Mouse (Mus musculus): ENCODE results near the gene Mtrf1l. TPM values are rescaled to one million over a fixed set of nuclear protein-coding genes. Genes with fewer than 3 reads are reported as not detected.

The Mtrf1l gene
- total and polyA plus RNA-seq, 2 experiments from 2014 or later: 8.3 to 12.2 TPM

DNA sequence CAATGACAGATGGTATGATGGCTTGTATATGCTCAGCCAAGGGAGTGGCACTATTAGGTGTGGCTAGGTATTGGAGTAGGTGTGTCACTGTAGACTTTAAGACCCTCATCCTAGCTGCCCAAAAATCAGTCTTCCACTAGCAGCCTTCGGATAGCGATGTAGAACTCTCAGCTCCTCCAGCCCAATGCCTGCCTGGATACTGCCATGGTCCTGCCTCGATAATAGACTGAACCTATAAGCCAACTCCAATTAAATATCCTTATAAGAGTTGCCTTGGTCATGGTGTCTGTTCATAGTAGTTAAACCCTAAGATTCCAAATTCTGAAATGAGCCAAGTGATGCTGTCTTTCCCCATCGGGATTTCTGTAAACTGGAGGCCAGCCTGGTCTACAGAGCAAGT, 25.6 kb downstream of the Mtrf1l start:
- Histone ChIP-seq H3K9ac (replicated peaks; ENCODE audit: low read length) (no peak overlapping the region), H3K4me2 (ENCODE audit: low read depth, low read length) (no peak overlapping the region), H3K36me3 (ENCODE audit: insufficient read depth, low read length) (peaks cover 14% of the 10 kb centered on the region), H3K4me1 (ENCODE audit: insufficient read depth, low read length) (0 out of 2 replicates have a peak, but pooled peaks cover 6% of the 10 kb centered on the region), H3K27me3 (ENCODE audit: insufficient read depth, low read length) (no peaks in the 10 kb centered on the region), H3K9me3 (ENCODE audit: low read length) (no peaks in the 10 kb centered on the region), H3K27ac (no peak overlapping the region), H3K4me3 (ENCODE audit: low read length) (no peak overlapping the region)
- no peak for TF ChIP-seq CTCF (IDR thresholded peaks at IDR 0.05; ENCODE audit: low read depth)
- DNase-seq (ENCODE audit: low spot score) (no peak), ATAC-seq (no peak)
- WGBS: 85% methylated on average over 4 of the region's 4 CpGs

DNA sequence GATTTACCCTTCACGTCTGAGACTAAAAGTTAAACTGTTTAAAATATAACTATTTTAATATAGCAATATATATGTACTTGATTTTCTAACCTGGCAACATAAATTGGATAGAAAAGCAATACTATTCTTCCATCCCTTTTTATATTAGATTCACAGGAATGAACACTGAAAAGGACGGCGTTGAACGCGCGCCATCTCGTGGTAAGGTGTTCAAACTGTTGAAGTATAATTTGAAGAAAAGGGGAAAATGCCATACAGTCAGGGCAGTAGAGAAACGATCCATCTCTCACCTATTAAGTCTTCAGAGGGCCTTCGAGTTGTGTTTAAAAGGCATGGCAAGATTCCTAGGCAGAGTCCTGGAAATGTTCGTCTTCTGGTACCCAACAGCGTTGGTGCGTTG, 33.1 kb downstream of the Mtrf1l start:
- peak; percentile 80 for TF ChIP-seq CTCF (IDR thresholded peaks at IDR 0.05; ENCODE audit: low read depth)

DNA sequence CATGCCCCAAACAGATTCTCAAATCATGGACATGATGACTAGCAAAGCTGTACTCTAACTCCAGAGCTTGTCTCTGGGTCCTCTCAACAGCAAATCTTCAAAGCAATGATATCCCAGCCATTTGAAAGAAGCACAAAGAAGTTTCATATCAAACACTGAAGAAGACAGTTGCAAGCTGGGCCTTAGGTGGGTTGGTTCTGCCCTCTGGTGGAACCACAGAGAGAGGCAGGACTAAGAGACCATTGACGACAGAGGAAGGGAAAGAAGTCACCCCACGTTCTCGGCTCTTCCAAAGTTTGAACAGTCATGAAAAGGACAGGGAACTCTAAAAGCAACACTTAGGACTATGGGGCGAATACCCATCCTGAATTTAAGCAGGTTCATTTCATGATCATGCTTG, 36.8 kb downstream of the Mtrf1l start:
- ATAC-seq (0 out of 2 replicates have a peak, but pooled peaks have one; percentile 63), DNase-seq (ENCODE audit: low spot score) (peak; percentile 69)
- H3K4me2 ChIP-seq (ENCODE audit: low read depth, low read length): no peak overlapping the region
- TF ChIP-seq CTCF (IDR thresholded peaks at IDR 0.05; ENCODE audit: low read depth): peak; percentile 86
- no peaks in the 10 kb centered on the region for H3K9me3 ChIP-seq (ENCODE audit: low read length)
- H3K27me3 ChIP-seq (ENCODE audit: insufficient read depth, low read length): no peaks in the 10 kb centered on the region
- no peak overlapping the region for H3K4me3 ChIP-seq (ENCODE audit: low read length)
- H3K36me3 ChIP-seq (ENCODE audit: insufficient read depth, low read length): no peaks in the 10 kb centered on the region
- no peak overlapping the region for H3K27ac ChIP-seq
- no peaks in the 10 kb centered on the region for H3K4me1 ChIP-seq (ENCODE audit: insufficient read depth, low read length)
- no peak overlapping the region for H3K9ac ChIP-seq (replicated peaks; ENCODE audit: low read length)
- WGBS: 25% methylated on average over 4 of the region's 4 CpGs

More for the DNA sequence above, 33.1 kb downstream of the Mtrf1l start:
- 19% methylated on average over 12 of the region's 12 CpGs for WGBS
- peak; percentile 76 for DNase-seq (ENCODE audit: low spot score)
- Histone ChIP-seq H3K27ac (no peak overlapping the region), H3K36me3 (ENCODE audit: insufficient read depth, low read length) (no peaks in the 10 kb centered on the region), H3K4me3 (ENCODE audit: low read length) (no peak overlapping the region), H3K9ac (replicated peaks; ENCODE audit: low read length) (no peak overlapping the region), H3K9me3 (ENCODE audit: low read length) (no peaks in the 10 kb centered on the region), H3K4me2 (ENCODE audit: low read depth, low read length) (no peak overlapping the region), H3K27me3 (ENCODE audit: insufficient read depth, low read length) (no peaks in the 10 kb centered on the region), H3K4me1 (ENCODE audit: insufficient read depth, low read length) (no peaks in the 10 kb centered on the region)
- peak; percentile 49; the same call in 1 of the 2 replicates for ATAC-seq

Other genes starting within 250 kb of the Mtrf1l start
- gene Myct1, start 230.1 kb downstream of the Mtrf1l start, total RNA-seq (2014; rRNA removed): 0.43 and 0.89 TPM in 2 replicates
- 0.91 and 1.0 TPM in 2 replicates for gene Myct1, start 230.1 kb downstream of the Mtrf1l start, polyA plus RNA-seq (2015; fragmentation: Nextera tagmentation; extraction: Ambion mirVana)
- 1.4 and 2.2 TPM in 2 replicates for gene Vip, start 184.7 kb downstream of the Mtrf1l start, total RNA-seq (2014; rRNA removed)
- 2.4 and 3.4 TPM in 2 replicates for gene Vip, start 184.7 kb downstream of the Mtrf1l start, polyA plus RNA-seq (2015; fragmentation: Nextera tagmentation; extraction: Ambion mirVana)
- gene Fbxo5, start 18.3 kb downstream of the Mtrf1l start, total RNA-seq (2014; rRNA removed): 5.3 and 8.0 TPM in 2 replicates
- 10.0 and 12.0 TPM in 2 replicates for gene Fbxo5, start 18.3 kb downstream of the Mtrf1l start, polyA plus RNA-seq (2015; fragmentation: Nextera tagmentation; extraction: Ambion mirVana)
- gene Rgs17, start 98.5 kb upstream of the Mtrf1l start, total RNA-seq (2014; rRNA removed): 33.5 and 34.4 TPM in 2 replicates
- 51.4 and 53.0 TPM in 2 replicates for gene Rgs17, start 98.5 kb upstream of the Mtrf1l start, polyA plus RNA-seq (2015; fragmentation: Nextera tagmentation; extraction: Ambion mirVana)